Mouse (Mus musculus): ENCODE results near the gene Nfic.

- no peak for TF ChIP-seq ZC3H11A (IDR thresholded peaks at IDR 0.05; ENCODE audit: low read depth, low read length)
- no peak for TF ChIP-seq POLR2AphosphoS5 (IDR thresholded peaks at IDR 0.05; ENCODE audit: borderline replicate concordance, low read depth, low read length)
- TF ChIP-seq BHLHE40 (IDR thresholded peaks at IDR 0.05; ENCODE audit: borderline replicate concordance, low read depth, low read length) = no peak
- TF ChIP-seq ZMIZ1 (IDR thresholded peaks at IDR 0.05; ENCODE audit: low read depth, low read length) = no peak
- no peak for TF ChIP-seq CTCF (IDR thresholded peaks at IDR 0.05 in 2 of 3, conservative IDR thresholded peaks at IDR 0.05 in 1 of 3; ENCODE audit: control insufficient read depth in 1 of 3, insufficient read depth in 1 of 3, low read depth in 2 of 3, low read length in 3 of 3, poor library complexity in 1 of 3, severe bottlenecking in 1 of 3)
- no peak for TF ChIP-seq UBTF (IDR thresholded peaks at IDR 0.05; ENCODE audit: borderline replicate concordance, insufficient read depth, low read depth, low read length)
- no peak for TF ChIP-seq GATA1 (IDR thresholded peaks at IDR 0.05; ENCODE audit: low read depth, low read length)
- no peak for TF ChIP-seq JUND (IDR thresholded peaks at IDR 0.05; ENCODE audit: low read depth, low read length)
- no peak for TF ChIP-seq POLR2A (IDR thresholded peaks at IDR 0.05; ENCODE audit: control insufficient read depth in 1 of 2, insufficient read depth in 1 of 2, low read depth in 1 of 2, low read length in 2 of 2, poor library complexity in 1 of 2)
- no peak for TF ChIP-seq MAFK (IDR thresholded peaks at IDR 0.05; ENCODE audit: borderline replicate concordance, low read depth, low read length)
- TF ChIP-seq USF1 (IDR thresholded peaks at IDR 0.05; ENCODE audit: low read depth, low read length) = no peak
- no peak for TF ChIP-seq EP300 (IDR thresholded peaks at IDR 0.05; ENCODE audit: low read depth in 1 of 2, low read length in 2 of 2)
- no peak for TF ChIP-seq POLR2AphosphoS2 (IDR thresholded peaks at IDR 0.05; ENCODE audit: low read length)
- TF ChIP-seq MAZ (IDR thresholded peaks at IDR 0.05; ENCODE audit: low read depth, low read length) = no peak
These were observed 37.9 kb downstream of the Nfic start for GRCm38 (mm10) chr10:81417227-81418215.

All from MEL (cell line).